Mouse (Mus musculus) B cell, adult 62 days (primary cell): ENCODE data around the gene Tmem121. TPM values are rescaled to one million over a fixed set of nuclear protein-coding genes. Genes with fewer than 3 reads are reported as not detected.

ENCODE experiments used
- total RNA-seq: library from RNA; stranded (reverse); gene quantifications from 4 replicates; pipeline ENCODE4 v1.2.4, GENCODE M21; 2023

The Tmem121 gene
- total RNA-seq = 4.0 to 9.0 TPM (median 5.8 TPM) in 4 replicates

GRCm38 (mm10) chr12:113185442-113186291 is at the start of gene Tmem121:
Gene Tmem121, plus strand, starts transcription at chr12:113185930.

GRCm38 (mm10) chr12:113139908-113140615 is 45.7 kb upstream of the Tmem121 start, which contains the start of gene Crip2:
Gene Crip2, plus strand, starts transcription at chr12:113140236.

GRCm38 (mm10) chr12:113146112-113147057 is 39.3 kb upstream of the Tmem121 start, which contains the start of gene Crip1:
Gene Crip1, plus strand, starts transcription at chr12:113146316.

GRCm38 (mm10) chr12:113155887-113156539 is 29.7 kb upstream of the Tmem121 start, which contains the start of gene Tedc1:
Gene Tedc1, plus strand, starts transcription at chr12:113156421.

Other genes starting within 250 kb of the Tmem121 start
- gene Nudt14, start 243.8 kb upstream of the Tmem121 start, total RNA-seq = 12.7 to 19.6 TPM (median 15.8 TPM) in 4 replicates
- gene Btbd6, start 209.4 kb upstream of the Tmem121 start, total RNA-seq = 9.7 to 15.0 TPM (median 12.8 TPM) in 4 replicates
- gene Brf1, start 185.2 kb upstream of the Tmem121 start, total RNA-seq = 152 to 169 TPM (median 160 TPM) in 4 replicates
- gene Pacs2, start 171.4 kb upstream of the Tmem121 start, total RNA-seq = 28.3 to 36.0 TPM (median 33.3 TPM) in 4 replicates
- gene Tex22, start 111.4 kb upstream of the Tmem121 start, total RNA-seq = 0.66 to 1.1 TPM (median 0.72 TPM) in 3 of 4 replicates, not detected in the other
- 46.7 to 51.7 TPM (median 48.9 TPM) in 4 replicates for gene Mta1, start 87.7 kb upstream of the Tmem121 start, total RNA-seq
- 14.3 to 26.0 TPM (median 17.8 TPM) in 4 replicates for gene Crip2, start 45.7 kb upstream of the Tmem121 start, total RNA-seq
- 610 to 679 TPM (median 626 TPM) in 4 replicates for gene Crip1, start 39.6 kb upstream of the Tmem121 start, total RNA-seq
- gene Tedc1, start 29.5 kb upstream of the Tmem121 start, total RNA-seq = 17.2 to 27.4 TPM (median 23.2 TPM) in 4 replicates